Mouse (Mus musculus): ENCODE results near the gene Nmnat3. TPM values are rescaled to one million over a fixed set of nuclear protein-coding genes. Genes with fewer than 3 reads are reported as not detected.
"Not testable (repeated sequence)": the region's sequence is repeated elsewhere in the genome, so short reads cannot be mapped to it uniquely, and the experiment has no call there.

Nmnat3 gene
- total RNA-seq (2015) (2.7 and 4.4 TPM in 2 replicates), total RNA-seq (2017) (3.3 and 3.7 TPM in 2 replicates)

DNA sequence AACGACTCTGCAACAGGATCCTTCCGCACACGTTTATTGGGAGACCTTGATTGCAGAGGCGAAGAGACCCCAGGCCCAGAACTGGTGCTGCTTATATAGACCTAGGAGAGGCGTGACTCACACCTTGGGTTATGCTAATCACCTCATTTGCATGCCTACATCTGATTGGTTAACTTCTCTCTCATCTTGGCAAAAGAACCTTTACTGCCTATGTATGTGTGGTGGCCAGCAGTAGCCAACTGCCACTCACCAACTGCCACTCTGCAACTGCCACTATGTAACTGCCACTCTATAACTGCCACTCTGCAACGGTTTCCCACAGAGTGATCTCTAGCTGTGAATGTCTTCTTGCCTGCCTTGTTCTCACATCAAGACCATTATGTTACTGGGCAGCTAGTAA is at the start of gene Nmnat3:
Gene Nmnat3, plus strand, starts transcription at position 301 of the 400 bp plus-strand sequence.
- not testable (repeated sequence) for ATAC-seq (ENCODE audit: poor library complexity, severe bottlenecking)

GRCm38 (mm10) chr9:98243481-98243880 is 43.8 kb upstream of the Nmnat3 start:
- no peak for ATAC-seq (ENCODE audit: poor library complexity, severe bottlenecking)

- no peak for ATAC-seq (ENCODE audit: poor library complexity, severe bottlenecking)
Observed at GRCm38 (mm10) chr9:98244223-98244622, 43.0 kb upstream of the Nmnat3 start.

GRCm38 (mm10) chr9:98245226-98245625 is 42.0 kb upstream of the Nmnat3 start:
- ATAC-seq (ENCODE audit: poor library complexity, severe bottlenecking): no peak

DNA sequence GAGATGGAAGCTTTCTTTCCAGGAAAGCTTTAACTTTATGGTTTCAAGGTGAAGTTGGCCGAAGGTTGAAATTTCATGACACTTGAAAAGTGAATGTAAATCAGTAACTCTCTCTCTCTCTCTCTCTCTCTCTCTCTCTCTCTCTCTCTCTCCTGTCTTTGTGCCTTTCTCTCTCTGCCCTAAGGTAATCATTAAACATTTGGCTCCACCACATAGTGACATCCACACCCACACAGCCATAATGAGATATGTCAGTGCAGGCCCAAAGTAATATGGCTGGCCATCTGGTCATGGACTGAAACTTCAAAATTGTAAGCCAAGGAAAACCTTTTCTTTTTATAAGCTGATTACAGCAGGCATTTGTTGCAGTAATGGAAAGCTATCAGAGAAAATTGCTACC is 40.9 kb upstream of the Nmnat3 start:
- no peak for ATAC-seq (ENCODE audit: poor library complexity, severe bottlenecking)

DNA sequence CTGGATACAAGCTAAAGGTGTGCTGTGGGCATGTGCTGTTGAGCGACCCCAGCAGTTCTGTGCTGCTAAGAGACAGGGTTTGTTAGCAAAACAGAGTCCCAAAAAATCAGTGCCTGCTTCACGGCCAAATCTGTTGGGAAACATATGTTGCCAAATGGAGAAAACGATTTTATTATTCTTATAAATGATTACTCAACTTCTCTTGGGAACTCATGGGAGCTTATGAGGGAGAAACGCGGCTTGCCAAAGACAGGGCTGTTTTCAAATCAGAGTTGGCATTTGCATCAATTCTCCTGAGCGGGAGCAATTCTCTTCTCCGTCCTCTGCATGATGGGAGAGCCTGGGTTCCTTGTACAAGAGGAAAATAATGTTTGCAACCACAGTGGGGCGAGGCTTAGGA is 27.0 kb upstream of the Nmnat3 start:
- no peak for ATAC-seq (ENCODE audit: poor library complexity, severe bottlenecking)

- ATAC-seq (ENCODE audit: poor library complexity, severe bottlenecking): no peak
Observed at GRCm38 (mm10) chr9:98261461-98262011, 25.7 kb upstream of the Nmnat3 start.

DNA sequence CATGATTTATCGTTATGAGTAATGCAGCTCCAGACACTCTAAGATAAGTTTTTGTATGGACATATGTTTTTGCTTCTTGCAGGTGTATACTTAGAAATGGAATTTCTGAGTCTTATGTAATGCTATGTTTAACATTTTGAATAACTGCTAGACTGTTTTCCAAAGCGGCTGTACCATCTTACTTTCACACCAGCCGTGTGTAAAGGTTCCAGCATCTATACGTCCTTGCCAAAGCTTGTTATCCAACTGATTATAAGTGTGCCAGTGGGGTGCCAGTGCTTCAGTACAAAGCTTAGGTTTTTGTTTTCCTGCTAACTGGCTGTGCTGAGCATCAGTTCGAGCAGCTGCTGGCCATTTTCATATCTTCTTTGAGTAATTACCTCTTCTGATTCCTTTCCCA is 22.3 kb upstream of the Nmnat3 start:
- no peak for ATAC-seq (ENCODE audit: poor library complexity, severe bottlenecking)

GRCm38 (mm10) chr9:98272734-98273133 is 14.5 kb upstream of the Nmnat3 start:
- ATAC-seq (ENCODE audit: poor library complexity, severe bottlenecking): no peak

GRCm38 (mm10) chr9:98275080-98275479 is 12.2 kb upstream of the Nmnat3 start:
- no peak for ATAC-seq (ENCODE audit: poor library complexity, severe bottlenecking)

DNA sequence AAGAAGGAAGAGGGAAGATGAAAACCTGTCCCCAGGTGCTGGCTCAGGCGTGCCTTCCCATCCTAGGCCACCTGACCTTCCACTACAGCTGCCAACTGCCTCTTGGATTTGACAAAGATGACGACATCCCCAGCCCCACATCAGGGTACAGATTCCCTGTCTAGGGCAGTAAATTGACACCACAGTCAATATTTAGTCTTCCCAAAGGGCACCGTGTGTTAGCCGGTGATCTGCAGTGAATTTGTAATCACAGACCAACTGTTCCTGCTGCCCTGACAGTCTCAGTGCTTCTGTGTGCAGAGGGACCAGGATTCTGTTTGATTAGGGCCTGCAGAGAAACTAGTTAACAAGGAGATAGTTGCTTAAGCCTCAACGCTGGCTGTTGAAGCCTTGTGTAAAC is 7.1 kb upstream of the Nmnat3 start:
- no peak for ATAC-seq (ENCODE audit: poor library complexity, severe bottlenecking)

- ATAC-seq (ENCODE audit: poor library complexity, severe bottlenecking): no peak
Observed at GRCm38 (mm10) chr9:98285606-98286301, 1.5 kb upstream of the Nmnat3 start.

DNA sequence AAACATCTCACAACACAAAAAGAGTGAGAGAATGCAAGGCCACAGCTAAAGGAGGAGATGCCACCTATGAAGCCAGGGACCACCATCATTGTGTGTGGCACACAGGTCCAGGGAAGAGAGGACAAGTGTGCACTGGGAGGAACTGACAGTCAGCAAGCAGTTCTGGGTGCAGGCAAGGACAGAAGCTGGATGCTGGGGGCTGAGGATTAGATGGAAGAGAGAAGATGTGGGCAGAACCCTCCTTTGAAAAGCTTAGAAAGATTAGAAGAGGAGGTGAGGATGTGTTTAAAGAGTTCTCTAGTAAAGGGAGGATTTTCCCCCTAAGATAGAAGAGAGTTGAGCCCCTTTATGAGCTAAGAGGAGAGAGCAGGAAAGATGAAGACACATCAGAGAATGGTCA is 2.4 kb downstream of the Nmnat3 start:
- ATAC-seq (ENCODE audit: poor library complexity, severe bottlenecking): no peak

DNA sequence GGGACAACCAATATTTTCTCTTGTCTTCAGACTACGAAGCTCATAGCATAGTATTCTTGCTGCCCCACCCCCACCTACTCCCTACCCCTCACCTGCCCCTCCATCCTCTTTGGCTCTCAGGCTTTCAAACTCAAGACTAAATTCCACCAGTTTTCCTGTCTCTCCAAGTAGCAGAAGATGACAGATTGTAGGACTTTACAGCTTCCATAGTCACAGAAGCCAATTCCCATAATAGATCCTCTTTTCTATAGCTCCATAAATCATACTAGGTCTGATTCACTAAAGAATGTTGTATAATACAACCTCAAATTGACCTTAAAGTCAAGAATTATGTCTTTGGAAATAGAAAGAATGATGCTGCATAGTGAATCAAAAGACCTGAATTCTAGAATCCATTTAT is 3.4 kb downstream of the Nmnat3 start:
- ATAC-seq (ENCODE audit: poor library complexity, severe bottlenecking): no peak

GRCm38 (mm10) chr9:98296383-98297201 is 9.4 kb downstream of the Nmnat3 start:
- ATAC-seq (ENCODE audit: poor library complexity, severe bottlenecking): peak; percentile 89

DNA sequence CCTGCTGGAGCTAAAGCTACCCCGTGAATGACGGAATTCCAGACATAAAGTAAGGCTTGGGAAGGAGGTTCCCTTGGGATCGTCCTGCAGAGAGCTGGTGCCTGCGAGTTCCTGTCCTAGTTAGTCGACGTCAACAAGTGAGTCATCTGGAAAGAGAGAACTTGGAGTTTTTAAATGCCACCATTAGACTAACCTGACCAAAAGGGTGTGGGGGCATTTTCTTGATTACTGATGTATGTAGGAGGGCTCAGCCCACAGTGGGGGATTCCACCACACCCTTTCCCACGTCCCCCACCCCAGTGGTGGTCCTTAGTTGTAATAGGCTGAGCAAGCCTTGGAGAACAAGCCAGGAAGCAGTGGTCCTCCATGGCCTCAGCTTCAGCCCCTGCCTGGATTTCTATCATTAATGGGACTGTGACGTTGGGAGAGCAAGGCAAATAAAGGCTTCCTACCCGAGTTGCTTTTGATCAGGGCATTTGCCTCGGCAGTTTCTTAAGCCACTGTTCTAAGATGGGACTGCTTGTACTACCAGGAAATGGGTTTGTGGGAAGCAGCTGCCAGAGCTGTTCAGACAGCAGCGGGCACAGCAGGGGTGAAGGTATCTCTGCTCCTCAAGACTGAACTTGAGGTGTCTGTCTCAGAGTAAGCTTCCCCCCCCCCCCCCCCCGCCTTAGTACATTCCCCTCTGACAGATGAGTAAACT is 10.2 kb downstream of the Nmnat3 start:
- peak; percentile 13 for ATAC-seq (ENCODE audit: poor library complexity, severe bottlenecking)

- no peak for ATAC-seq (ENCODE audit: poor library complexity, severe bottlenecking)
Observed at GRCm38 (mm10) chr9:98297937-98298595, 10.8 kb downstream of the Nmnat3 start.

DNA sequence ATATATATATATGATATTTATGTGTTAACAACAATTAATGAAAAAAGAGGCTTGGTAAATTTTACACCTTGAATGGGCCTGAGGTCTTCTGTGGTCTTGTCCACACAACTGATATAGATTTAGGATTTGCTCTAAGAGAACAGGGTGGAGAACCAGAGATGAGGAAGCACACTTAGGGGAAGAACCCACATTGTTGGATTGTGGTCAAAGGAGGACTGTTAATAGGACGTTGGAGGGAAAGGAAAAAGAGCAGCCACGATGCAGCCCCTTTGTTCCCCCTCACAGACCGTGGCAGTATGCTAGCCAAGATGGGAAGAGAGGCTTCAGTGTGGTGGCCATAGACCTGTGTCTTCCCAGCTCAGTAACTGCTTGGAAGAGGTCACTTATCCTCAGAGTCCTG is 11.5 kb downstream of the Nmnat3 start:
- no peak for ATAC-seq (ENCODE audit: poor library complexity, severe bottlenecking)

- no peak for ATAC-seq (ENCODE audit: poor library complexity, severe bottlenecking)
Observed at GRCm38 (mm10) chr9:98299235-98299634, 12.0 kb downstream of the Nmnat3 start.

DNA sequence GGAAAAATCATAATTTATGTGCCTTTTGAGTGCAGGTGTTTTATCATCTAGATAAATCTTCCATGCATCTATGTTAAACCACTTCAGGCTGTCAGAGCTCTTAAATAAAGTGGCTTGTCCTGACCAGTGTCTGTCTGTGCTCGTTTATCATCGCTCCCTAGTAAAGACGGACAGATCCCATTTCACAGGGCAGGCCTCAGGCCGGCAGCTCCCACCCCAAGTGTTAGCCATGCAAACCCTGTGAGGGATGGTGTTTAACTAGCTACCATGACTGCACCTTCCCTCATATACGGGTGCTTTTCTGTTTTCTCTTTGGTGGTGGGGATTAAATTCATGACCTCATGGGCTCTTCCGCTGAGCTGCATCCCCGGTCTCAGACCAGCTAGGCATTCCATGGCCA is 13.3 kb downstream of the Nmnat3 start:
- no peak for ATAC-seq (ENCODE audit: poor library complexity, severe bottlenecking)

DNA sequence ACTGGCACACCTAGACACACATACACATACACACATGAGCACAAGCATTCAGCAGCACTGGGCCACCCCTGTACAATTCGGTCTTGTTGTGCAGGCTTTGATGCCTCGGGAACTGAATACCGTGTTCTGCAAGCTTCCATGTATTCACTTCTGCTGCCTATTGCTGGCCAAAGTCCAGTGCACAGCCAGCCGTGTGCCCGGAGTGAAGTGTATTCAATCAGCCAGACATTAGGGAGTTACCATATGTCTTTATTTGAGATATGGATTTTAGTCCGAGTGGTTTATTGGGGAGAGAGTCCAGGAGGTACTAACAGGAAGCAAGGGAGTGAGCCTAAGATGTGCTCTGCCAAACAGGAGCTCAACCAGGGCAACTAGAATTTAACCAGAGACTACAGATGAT is 19.8 kb downstream of the Nmnat3 start:
- ATAC-seq (ENCODE audit: poor library complexity, severe bottlenecking): no peak
